Mouse (Mus musculus) hindbrain, embryonic 16.5 days (tissue): ENCODE measurements at regions not wholly inside any gene's neighbourhood (a gene's known extent, or its start where the extent isn't known, plus 50 kb on each side); places are given as distances from the start of the nearest gene placed in this dataset.

Experiments used
- ATAC-seq: fragments of 200-750 bp; cut with Nextera tagmentation; 2 replicates; pipeline ENCODE4 v1.8.0; 2017; ENCODE audit warnings: moderate TSS enrichment, moderate library complexity
- H3K27ac ChIP-seq: fragments of 300-500 bp; sonication (generic); 2 replicates; pipeline ENCODE4 v1.5.1; 2014; ENCODE audit warnings: low read depth, mild to moderate bottlenecking, control low read depth, low read length, moderate library complexity
- H3K27me3 ChIP-seq: fragments of 300-500 bp; sonication (generic); replicated peaks from 2 replicates; pipeline ENCODE4 v1.6.1; 2014; ENCODE audit warnings: low read length; ENCODE audit not compliant: control insufficient read depth, insufficient read depth
- H3K36me3 ChIP-seq: fragments of 300-500 bp; sonication (generic); 2 replicates; pipeline ENCODE4 v1.6.1; 2014; ENCODE audit warnings: mild to moderate bottlenecking, low read length, moderate library complexity, mixed read lengths; ENCODE audit not compliant: control insufficient read depth, insufficient read depth
- H3K4me1 ChIP-seq: fragments of 300-500 bp; sonication (generic); 2 replicates; pipeline ENCODE4 v1.6.1; 2014; ENCODE audit warnings: low read depth, low read length; ENCODE audit not compliant: control insufficient read depth, insufficient read depth
- H3K4me2 ChIP-seq: fragments of 300-500 bp; sonication (generic); 2 replicates; pipeline ENCODE4 v1.6.1; 2014; ENCODE audit warnings: mild to moderate bottlenecking, low read length, control low read depth, moderate library complexity
- H3K4me3 ChIP-seq: fragments of 300-500 bp; sonication (generic); 2 replicates; pipeline ENCODE4 v1.5.1; 2014; ENCODE audit warnings: mild to moderate bottlenecking, low read length, control low read depth, moderate library complexity
- H3K9ac ChIP-seq: fragments of 300-500 bp; sonication (generic); 2 replicates; pipeline ENCODE4 v1.6.1; 2014; ENCODE audit warnings: low read depth, mild to moderate bottlenecking, control low read depth, low read length, moderate library complexity
- H3K9me3 ChIP-seq: fragments of 300-500 bp; sonication (generic); 2 replicates; pipeline ENCODE4 v1.6.1; 2014; ENCODE audit warnings: mild to moderate bottlenecking, low read length, moderate library complexity; ENCODE audit not compliant: control insufficient read depth
- WGBS: fragments of 180-500 bp; shearing (Covaris S2); extraction: QIAGEN DNeasy Blood & Tissue Kit; methylation state at CpG from one replicate; pipeline ENCODE4 v1.1.7; 2014; 5-methylcytosine and 5-hydroxymethylcytosine counted together

DNA sequence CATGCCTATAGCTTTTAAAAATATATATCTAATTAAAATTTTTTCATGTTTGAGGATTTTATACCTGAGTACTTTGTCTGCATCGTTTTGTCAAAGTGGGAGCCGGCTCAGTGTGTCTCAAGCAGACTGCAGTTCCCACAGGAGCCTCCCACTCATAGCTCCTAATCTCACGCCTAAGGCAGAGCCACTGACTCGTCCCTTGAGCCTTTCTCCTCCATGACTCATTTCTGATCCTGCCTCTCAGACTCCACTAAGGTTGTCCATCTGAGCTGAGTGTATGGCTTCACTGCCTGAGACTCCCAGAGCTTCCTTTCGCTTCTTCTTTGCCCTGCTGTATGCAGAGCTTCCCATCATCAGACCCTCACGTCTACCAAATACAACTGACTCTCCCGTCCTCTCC, 98.8 kb downstream of the Efnb2 start:
- no peak for ATAC-seq
- H3K4me2 ChIP-seq, result no peak overlapping the region
- H3K4me3 ChIP-seq, result no peak overlapping the region
- no peak overlapping the region for H3K9ac ChIP-seq
- no peaks in the 10 kb centered on the region for H3K9me3 ChIP-seq
- no peak overlapping the region for H3K27ac ChIP-seq
- H3K36me3 ChIP-seq, result no peaks in the 10 kb centered on the region
- no peaks in the 10 kb centered on the region for H3K27me3 ChIP-seq
- WGBS, result 81% methylated on average over 7 of the region's 7 CpGs
- H3K4me1 ChIP-seq, result no peaks in the 10 kb centered on the region; the same call in 1 of the 2 replicates

GRCm38 (mm10) chr8:8558050-8558449, 103.0 kb downstream of the Efnb2 start:
- Histone ChIP-seq H3K27me3 (no peaks in the 10 kb centered on the region), H3K36me3 (no peaks in the 10 kb centered on the region), H3K9ac (no peak overlapping the region), H3K4me3 (no peak overlapping the region), H3K4me2 (no peak overlapping the region), H3K9me3 (no peaks in the 10 kb centered on the region), H3K27ac (no peak overlapping the region), H3K4me1 (no peaks in the 10 kb centered on the region; the same call in 1 of the 2 replicates)
- WGBS, result 85% methylated on average over 7 of the region's 7 CpGs
- no peak for ATAC-seq

GRCm38 (mm10) chr8:8556152-8556551, 104.9 kb downstream of the Efnb2 start:
- Histone ChIP-seq H3K9ac (no peak overlapping the region), H3K27ac (no peak overlapping the region), H3K36me3 (no peaks in the 10 kb centered on the region), H3K4me3 (no peak overlapping the region), H3K27me3 (no peaks in the 10 kb centered on the region), H3K9me3 (no peaks in the 10 kb centered on the region), H3K4me1 (no peaks in the 10 kb centered on the region; the same call in 1 of the 2 replicates), H3K4me2 (no peak overlapping the region)
- WGBS, result 83% methylated on average over 10 of the region's 10 CpGs
- no peak for ATAC-seq

DNA sequence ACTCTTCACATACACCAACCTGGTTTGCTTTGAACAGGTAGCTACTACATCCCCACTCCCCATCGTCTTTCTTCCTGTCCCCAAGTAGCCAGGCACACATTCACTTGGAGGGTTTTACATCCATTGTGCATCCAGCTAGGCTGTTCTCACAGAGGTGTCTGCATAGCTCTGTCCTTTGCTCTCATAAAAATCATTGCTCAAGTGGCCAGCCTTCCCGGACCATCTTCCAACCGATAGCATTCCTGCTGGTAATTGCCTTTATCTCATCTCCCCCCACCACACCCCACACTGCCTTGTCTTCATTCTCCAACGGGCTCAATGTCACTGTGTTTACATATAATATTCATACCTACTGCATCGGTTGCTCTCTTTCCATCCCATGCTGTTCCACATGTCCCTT, 106.4 kb downstream of the Efnb2 start:
- Histone ChIP-seq H3K4me3 (no peak overlapping the region), H3K4me2 (no peak overlapping the region), H3K9ac (no peak overlapping the region), H3K27me3 (no peaks in the 10 kb centered on the region), H3K27ac (no peak overlapping the region), H3K4me1 (no peaks in the 10 kb centered on the region; the same call in 1 of the 2 replicates), H3K9me3 (no peaks in the 10 kb centered on the region; the same call in 1 of the 2 replicates), H3K36me3 (no peaks in the 10 kb centered on the region)
- ATAC-seq, result no peak
- 89% methylated on average over 5 of the region's 5 CpGs for WGBS

- ATAC-seq, result no peak
- Histone ChIP-seq H3K27ac (no peak overlapping the region), H3K9me3 (no peaks in the 10 kb centered on the region; the same call in 1 of the 2 replicates), H3K4me1 (no peaks in the 10 kb centered on the region), H3K4me2 (no peak overlapping the region), H3K27me3 (no peaks in the 10 kb centered on the region), H3K4me3 (no peak overlapping the region), H3K9ac (no peak overlapping the region), H3K36me3 (no peaks in the 10 kb centered on the region)
- WGBS, result 83% methylated on average over 1 of the region's 1 CpGs
Observed at GRCm38 (mm10) chr8:8552779-8553178, 108.3 kb downstream of the Efnb2 start.

GRCm38 (mm10) chr8:8536626-8537025, 124.4 kb downstream of the Efnb2 start:
- no peak for ATAC-seq
- Histone ChIP-seq H3K36me3 (no peaks in the 10 kb centered on the region), H3K4me1 (no peaks in the 10 kb centered on the region), H3K27me3 (no peaks in the 10 kb centered on the region), H3K4me2 (no peak overlapping the region), H3K9ac (no peak overlapping the region), H3K9me3 (no peaks in the 10 kb centered on the region), H3K4me3 (no peak overlapping the region), H3K27ac (no peak overlapping the region)
- WGBS, result 50% methylated on average over 5 of the region's 5 CpGs

DNA sequence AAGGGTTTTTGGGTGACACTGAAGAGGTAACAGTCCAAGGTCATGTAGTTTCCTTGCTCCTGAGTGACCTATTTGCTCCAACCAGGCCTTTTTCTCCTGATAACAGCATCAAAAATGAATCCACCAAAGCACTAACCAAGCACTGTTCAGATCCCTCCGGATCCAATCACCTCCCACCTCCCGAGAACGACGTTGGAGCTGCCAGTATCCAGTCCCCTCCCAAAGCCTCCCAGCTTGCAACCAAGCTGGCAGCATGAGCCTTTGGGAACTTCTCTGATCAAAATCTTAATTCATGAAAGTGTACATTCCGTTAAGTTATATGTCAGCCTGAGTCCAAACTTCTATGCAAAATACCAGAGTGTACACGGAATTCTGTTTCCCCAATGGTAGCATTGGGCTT, 126.3 kb downstream of the Efnb2 start:
- Histone ChIP-seq H3K4me3 (no peak overlapping the region), H3K27me3 (no peaks in the 10 kb centered on the region), H3K4me2 (no peak overlapping the region), H3K9me3 (no peaks in the 10 kb centered on the region), H3K4me1 (no peaks in the 10 kb centered on the region), H3K36me3 (no peaks in the 10 kb centered on the region), H3K27ac (no peak overlapping the region), H3K9ac (no peak overlapping the region)
- WGBS, result 38% methylated on average over 6 of the region's 6 CpGs
- ATAC-seq, result no peak

DNA sequence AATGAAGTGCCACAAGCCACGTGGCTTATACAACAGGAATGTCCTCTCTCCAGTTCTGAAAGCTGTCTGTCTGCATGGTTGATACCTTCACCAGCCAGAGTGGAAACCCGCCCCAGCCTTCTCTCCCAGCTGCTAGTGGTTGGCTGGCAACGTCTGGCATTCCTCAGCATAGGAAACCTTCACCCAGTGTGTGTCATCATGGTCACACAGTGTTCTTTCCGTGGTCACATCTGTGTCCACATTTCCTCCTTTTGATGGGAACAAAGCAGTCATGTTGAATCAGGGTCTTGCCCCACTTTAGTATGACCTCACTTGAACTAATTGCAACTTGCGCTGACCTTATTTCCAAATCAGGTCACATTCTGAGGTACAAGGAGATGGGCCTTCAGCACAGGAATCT, 128.1 kb downstream of the Efnb2 start:
- Histone ChIP-seq H3K9me3 (no peaks in the 10 kb centered on the region), H3K4me2 (no peak overlapping the region), H3K4me1 (no peaks in the 10 kb centered on the region), H3K27ac (no peak overlapping the region), H3K36me3 (no peaks in the 10 kb centered on the region), H3K4me3 (no peak overlapping the region), H3K27me3 (no peaks in the 10 kb centered on the region), H3K9ac (no peak overlapping the region)
- ATAC-seq, result no peak
- WGBS, result 84% methylated on average over 5 of the region's 5 CpGs

- H3K36me3 ChIP-seq, result no peaks in the 10 kb centered on the region
- H3K4me3 ChIP-seq, result no peak overlapping the region
- no peak overlapping the region for H3K9ac ChIP-seq
- H3K4me2 ChIP-seq, result no peak overlapping the region
- no peaks in the 10 kb centered on the region for H3K9me3 ChIP-seq
- no peaks in the 10 kb centered on the region for H3K4me1 ChIP-seq
- H3K27me3 ChIP-seq, result no peaks in the 10 kb centered on the region
- WGBS, result 75% methylated on average over 5 of the region's 5 CpGs
- no peak overlapping the region for H3K27ac ChIP-seq
- no peak for ATAC-seq
Observed at GRCm38 (mm10) chr8:8530540-8530939, 130.5 kb downstream of the Efnb2 start.

DNA sequence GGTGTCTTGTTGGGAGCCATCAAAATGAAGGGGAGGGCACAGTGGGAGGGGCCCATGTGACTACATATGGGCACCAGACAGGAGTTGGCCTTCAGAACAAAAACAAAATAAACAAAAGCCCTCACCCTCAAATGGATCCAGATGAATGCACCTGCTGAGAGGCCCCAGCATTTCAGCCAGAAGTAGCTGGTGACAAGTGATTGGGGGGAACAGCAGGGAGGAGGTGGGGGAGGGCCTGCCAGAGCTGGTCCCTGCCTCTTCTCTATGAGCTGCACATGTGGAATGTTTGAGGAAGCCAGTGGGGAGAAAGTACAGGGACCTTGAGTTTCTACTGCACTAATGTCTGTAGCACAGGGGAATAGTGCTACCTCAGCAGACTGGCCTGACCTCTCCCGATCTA, 139.5 kb downstream of the Efnb2 start:
- 56% methylated on average over 1 of the region's 1 CpGs for WGBS
- Histone ChIP-seq H3K27ac (no peak overlapping the region), H3K27me3 (no peaks in the 10 kb centered on the region), H3K9ac (no peak overlapping the region), H3K36me3 (no peaks in the 10 kb centered on the region), H3K9me3 (no peaks in the 10 kb centered on the region), H3K4me1 (no peaks in the 10 kb centered on the region), H3K4me2 (no peak overlapping the region), H3K4me3 (no peak overlapping the region)
- ATAC-seq, result no peak
